Mouse (Mus musculus) midbrain, embryonic 14.5 days (tissue): ENCODE measurements at regions not wholly inside any gene's neighbourhood (a gene's known extent, or its start where the extent isn't known, plus 50 kb on each side); places are given as distances from the start of the nearest gene placed in this dataset.
A peak's percentile ranks its signal among the peaks of the same experiment; 100 is the strongest.

Source experiments
- ATAC-seq: fragments of 200-750 bp; cut with Nextera tagmentation; 2 replicates; pipeline ENCODE4 v1.8.0; 2017; ENCODE audit warnings: moderate number of reproducible peaks, moderate library complexity; ENCODE audit not compliant: low FRiP score, low TSS enrichment
- DNase-seq: peaks from one replicate; pipeline ENCODE4 v3.0.0-alpha.2; 2015
- H3K27ac ChIP-seq: fragments of 300-500 bp; sonication (generic); replicated peaks from 2 replicates; pipeline ENCODE4 v1.5.1; 2014; ENCODE audit warnings: mild to moderate bottlenecking, low read depth, low read length, moderate library complexity
- H3K27me3 ChIP-seq: fragments of 300-500 bp; sonication (generic); 2 replicates; pipeline ENCODE4 v1.6.1; 2014; ENCODE audit warnings: low read length, control low read depth, mixed read lengths; ENCODE audit not compliant: control insufficient read depth, insufficient read depth
- H3K36me3 ChIP-seq: fragments of 300-500 bp; sonication (generic); 2 replicates; pipeline ENCODE4 v1.6.1; 2014; ENCODE audit warnings: low read length, control low read depth; ENCODE audit not compliant: control insufficient read depth, insufficient read depth
- H3K4me1 ChIP-seq: fragments of 300-500 bp; sonication (generic); 2 replicates; pipeline ENCODE4 v1.6.1; 2014; ENCODE audit warnings: mild to moderate bottlenecking, antibody characterized with exemption, low read length, control low read depth; ENCODE audit not compliant: control insufficient read depth, insufficient read depth
- H3K4me2 ChIP-seq: fragments of 300-500 bp; sonication (generic); 2 replicates; pipeline ENCODE4 v1.6.1; 2014; ENCODE audit warnings: mild to moderate bottlenecking, low read length, moderate library complexity
- H3K4me3 ChIP-seq: fragments of 300-500 bp; sonication (generic); replicated peaks from 2 replicates; pipeline ENCODE4 v1.5.1; 2014; ENCODE audit warnings: low read depth, low read length
- H3K9ac ChIP-seq: fragments of 300-500 bp; sonication (generic); replicated peaks from 2 replicates; pipeline ENCODE4 v1.6.1; 2014; ENCODE audit warnings: mild to moderate bottlenecking, low read length, moderate library complexity
- H3K9me3 ChIP-seq: fragments of 300-500 bp; sonication (generic); 2 replicates; pipeline ENCODE4 v1.6.1; 2016; ENCODE audit warnings: low read length, control low read depth, mixed read lengths; ENCODE audit not compliant: control insufficient read depth
- WGBS: fragments of 180-500 bp; shearing (Covaris S2); extraction: QIAGEN DNeasy Blood & Tissue Kit; methylation state at CpG from one replicate; pipeline ENCODE4 v1.1.7; 2014; 5-methylcytosine and 5-hydroxymethylcytosine counted together

GRCm38 (mm10) chr17:47317651-47318050, 51.0 kb upstream of the Mrps10 start:
- WGBS, result 88% methylated on average over 11 of the region's 11 CpGs
- no peaks in the 10 kb centered on the region for H3K4me1 ChIP-seq
- no peak overlapping the region for H3K4me3 ChIP-seq
- H3K36me3 ChIP-seq, result peaks cover 49% of the 10 kb centered on the region
- H3K27ac ChIP-seq, result no peak overlapping the region
- H3K4me2 ChIP-seq, result no peak overlapping the region
- H3K9ac ChIP-seq, result no peak overlapping the region
- ATAC-seq (no peak), DNase-seq (no peak)
- H3K9me3 ChIP-seq, result no peaks in the 10 kb centered on the region
- no peaks in the 10 kb centered on the region for H3K27me3 ChIP-seq

GRCm38 (mm10) chr17:47313162-47313561, 55.5 kb upstream of the Mrps10 start:
- DNase-seq (no peak), ATAC-seq (no peak)
- H3K36me3 ChIP-seq, result peaks cover 37% of the 10 kb centered on the region
- no peak overlapping the region for H3K4me3 ChIP-seq
- H3K4me2 ChIP-seq, result no peak overlapping the region
- H3K4me1 ChIP-seq, result no peaks in the 10 kb centered on the region
- H3K9me3 ChIP-seq, result no peaks in the 10 kb centered on the region
- WGBS, result 96% methylated on average over 7 of the region's 7 CpGs
- H3K27ac ChIP-seq, result no peak overlapping the region
- H3K27me3 ChIP-seq, result no peaks in the 10 kb centered on the region
- H3K9ac ChIP-seq, result no peak overlapping the region

- ATAC-seq (no peak), DNase-seq (no peak)
- Histone ChIP-seq H3K4me2 (no peak overlapping the region), H3K9ac (no peak overlapping the region), H3K4me3 (no peak overlapping the region), H3K27me3 (no peaks in the 10 kb centered on the region), H3K9me3 (no peaks in the 10 kb centered on the region), H3K27ac (no peak overlapping the region), H3K4me1 (no peaks in the 10 kb centered on the region), H3K36me3 (peaks cover 23% of the 10 kb centered on the region)
- WGBS, result 99% methylated on average over 5 of the region's 5 CpGs
Observed at GRCm38 (mm10) chr17:47311272-47311671, 57.4 kb upstream of the Mrps10 start.

GRCm38 (mm10) chr17:47306027-47306761, 62.5 kb upstream of the Mrps10 start:
- Histone ChIP-seq H3K4me3 (no peak overlapping the region), H3K4me1 (peaks cover 16% of the 10 kb centered on the region), H3K36me3 (no peaks in the 10 kb centered on the region), H3K27ac (no peak overlapping the region), H3K4me2 (no peak overlapping the region), H3K9me3 (no peaks in the 10 kb centered on the region), H3K27me3 (no peaks in the 10 kb centered on the region), H3K9ac (no peak overlapping the region)
- whole genome bisulfite sequencing, result 38% methylated on average over 13 of the region's 13 CpGs
- ATAC-seq (no peak), DNase-seq (peak; percentile 21)

- Histone ChIP-seq H3K9ac (no peak overlapping the region), H3K4me3 (no peak overlapping the region), H3K4me1 (peaks cover 19% of the 10 kb centered on the region), H3K9me3 (no peaks in the 10 kb centered on the region), H3K36me3 (no peaks in the 10 kb centered on the region), H3K27me3 (no peaks in the 10 kb centered on the region), H3K27ac (no peak overlapping the region), H3K4me2 (no peak overlapping the region)
- ATAC-seq, result no peak
- WGBS, result 27% methylated on average over 8 of the region's 8 CpGs
- DNase-seq, result peak; percentile 59
Observed at GRCm38 (mm10) chr17:47304463-47305199, 64.1 kb upstream of the Mrps10 start.

- WGBS, result 98% methylated on average over 3 of the region's 3 CpGs
Observed at GRCm38 (mm10) chr17:47303600-47303999, 65.1 kb upstream of the Mrps10 start.

GRCm38 (mm10) chr17:47298396-47298919, 70.2 kb upstream of the Mrps10 start:
- ATAC-seq (no peak), DNase-seq (no peak)
- Histone ChIP-seq H3K4me2 (no peak overlapping the region), H3K27ac (no peak overlapping the region), H3K4me3 (no peak overlapping the region), H3K36me3 (no peaks in the 10 kb centered on the region), H3K9me3 (no peaks in the 10 kb centered on the region), H3K27me3 (no peaks in the 10 kb centered on the region), H3K4me1 (peaks cover 16% of the 10 kb centered on the region), H3K9ac (no peak overlapping the region)
- WGBS, result 94% methylated on average over 6 of the region's 6 CpGs

More at GRCm38 (mm10) chr17:47303600-47303999, 65.1 kb upstream of the Mrps10 start:
- Histone ChIP-seq H3K27ac (no peak overlapping the region), H3K36me3 (no peaks in the 10 kb centered on the region), H3K9me3 (no peaks in the 10 kb centered on the region), H3K4me1 (peaks cover 19% of the 10 kb centered on the region), H3K27me3 (no peaks in the 10 kb centered on the region), H3K9ac (no peak overlapping the region), H3K4me2 (no peak overlapping the region), H3K4me3 (no peak overlapping the region)
- no peak for DNase-seq
- ATAC-seq, result no peak

- peaks cover 18% of the 10 kb centered on the region for H3K4me1 ChIP-seq
- 90% methylated on average over 8 of the region's 8 CpGs for WGBS
- ATAC-seq, result no peak
Observed at GRCm38 (mm10) chr17:47297965-47298364, 70.7 kb upstream of the Mrps10 start.

More at GRCm38 (mm10) chr17:47297965-47298364, 70.7 kb upstream of the Mrps10 start:
- Histone ChIP-seq H3K9me3 (no peaks in the 10 kb centered on the region), H3K4me2 (no peak overlapping the region), H3K9ac (no peak overlapping the region), H3K27me3 (no peaks in the 10 kb centered on the region), H3K36me3 (no peaks in the 10 kb centered on the region), H3K27ac (no peak overlapping the region), H3K4me3 (no peak overlapping the region)
- DNase-seq, result no peak
